ENCODE assay signal across 8 mouse cellular contexts in the genomic region with DNA sequence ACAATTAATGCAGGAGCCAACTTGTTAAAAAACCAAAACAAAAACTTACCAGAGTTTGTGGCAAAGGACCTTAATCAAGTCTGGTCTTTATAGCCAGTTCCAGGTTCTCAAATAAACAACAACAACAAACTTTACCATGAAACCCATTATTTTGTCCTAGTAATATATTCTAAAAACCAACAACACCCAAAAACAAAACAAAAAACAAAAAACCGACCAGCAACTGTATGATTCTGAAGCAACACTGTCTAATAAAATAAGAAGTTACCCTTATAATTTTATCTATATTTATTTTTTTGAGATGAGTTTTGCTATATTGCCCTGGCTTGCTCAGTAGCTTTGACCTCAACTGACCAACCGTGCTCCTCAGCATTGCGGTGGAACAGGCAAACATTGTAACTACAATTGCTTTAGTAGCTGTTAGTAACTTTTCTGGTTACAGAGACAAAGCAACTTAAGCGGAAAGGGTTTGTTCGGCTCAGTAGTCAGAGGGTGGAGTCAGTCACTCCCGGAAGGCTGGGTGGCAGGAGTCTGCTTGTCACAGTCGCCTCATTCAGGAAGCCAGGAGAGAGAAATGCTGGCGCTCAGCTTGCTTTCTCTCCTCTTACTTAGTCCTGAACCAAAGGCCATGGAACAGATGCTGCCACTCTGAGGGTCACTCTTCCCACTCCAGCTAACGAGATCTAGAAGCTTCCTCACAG. TPM values are rescaled to one million over a fixed set of nuclear protein-coding genes. Genes with fewer than 3 reads are reported as not detected.
DNase-seq lines count a peak whose midpoint lies in the region; ATAC-seq and TF ChIP-seq lines count a peak whose summit lies in the region.

No protein-coding gene starts in this region.

- peak; percentile 8 for DNase-seq in layer of hippocampus, adult 11-12 months (ENCODE audit: low spot score)
- no peak for DNase-seq in layer of hippocampus, adult 8-10 months (ENCODE audit: low spot score in 2 of 2)
- peak; percentile 42 for DNase-seq in heart, postnatal 0 days (ENCODE audit: low spot score)
- no peak for DNase-seq in lung, adult 2 months
- DNase-seq in splenic B cell, adult 2 months (ENCODE audit: low read depth, low spot score): peak; percentile 76
- no peak for DNase-seq in right cerebral cortex, postnatal 10 days (ENCODE audit: low spot score in 2 of 2)
- DNase-seq in right cerebral cortex, adult 18-20 months: no peak
- DNase-seq in left cerebral cortex, postnatal 25 days (ENCODE audit: low spot score in 2 of 2): no peak

- H3K4me3 ChIP-seq in heart, postnatal 0 days (ENCODE audit: low read depth, low read length): no peak overlapping the region
- H3K4me3 ChIP-seq in lung, adult 2 months (replicated peaks; ENCODE audit: extremely low read depth, low read depth, low read length): no peak overlapping the region

- no peak for TF ChIP-seq CTCF in heart, postnatal 0 days (IDR thresholded peaks at IDR 0.05; ENCODE audit: low read depth)
- no peak for TF ChIP-seq CTCF in lung, adult 2 months (IDR thresholded peaks at IDR 0.05; ENCODE audit: insufficient read depth, low read length)

- peak overlapping the region; percentile 54 for H3K27ac ChIP-seq in heart, postnatal 0 days (ENCODE audit: low read depth)

- 41% methylated on average over 9 of the region's 9 CpGs for WGBS in heart, postnatal 0 days
- WGBS in lung, adult 2 months: 24% methylated on average over 9 of the region's 9 CpGs

- peaks cover 29% of the 10 kb centered on the region for H3K4me1 ChIP-seq in heart, postnatal 0 days (ENCODE audit: control insufficient read depth, insufficient read depth)
- no peaks in the 10 kb centered on the region for H3K4me1 ChIP-seq in lung, adult 2 months (ENCODE audit: control insufficient read depth, insufficient read depth, low read length)

- no peak for ATAC-seq in heart, postnatal 0 days (ENCODE audit: insufficient read depth, low read depth)

- TF ChIP-seq POLR2A in lung, adult 2 months (IDR thresholded peaks at IDR 0.05; ENCODE audit: borderline replicate concordance, extremely low read depth, low read depth, low read length): peak; percentile 28; the same call in 1 of the 2 replicates

- no peak overlapping the region for H3K4me2 ChIP-seq in heart, postnatal 0 days (ENCODE audit: low read depth, low read length)

- H3K36me3 ChIP-seq in heart, postnatal 0 days (replicated peaks; ENCODE audit: control insufficient read depth, insufficient read depth, low read length): no peaks in the 10 kb centered on the region
- H3K36me3 ChIP-seq in splenic B cell, adult 2 months (ENCODE audit: control insufficient read depth, insufficient read depth, low read length, poor library complexity, severe bottlenecking): no peaks in the 10 kb centered on the region

- H3K27me3 ChIP-seq in heart, postnatal 0 days (ENCODE audit: control insufficient read depth, insufficient read depth, low read length): no peaks in the 10 kb centered on the region
- no peaks in the 10 kb centered on the region for H3K27me3 ChIP-seq in splenic B cell, adult 2 months (ENCODE audit: control insufficient read depth, insufficient read depth, low read length, poor library complexity, severe bottlenecking)

- TF ChIP-seq EP300 in heart, postnatal 0 days (IDR thresholded peaks at IDR 0.05; ENCODE audit: low read depth): no peak

- intact Hi-C loops in left cerebral cortex, postnatal 25 days (cut with DNase I): no loop called here

- no peak overlapping the region for H3K9ac ChIP-seq in heart, postnatal 0 days (replicated peaks; ENCODE audit: low read depth, low read length)

- no peaks in the 10 kb centered on the region for H3K9me3 ChIP-seq in heart, postnatal 0 days (replicated peaks; ENCODE audit: control insufficient read depth, low read length)

RNA-seq across cellular contexts. Expression of a gene that starts 1.4 kb away (rescaled TPM):
- 10 to 100 TPM; 11.4 to 13.4 (median 12.1) TPM for total RNA-seq in layer of hippocampus, adult 8-10 months (2022)
- total RNA-seq in heart, postnatal 0 days (2014; rRNA removed; ENCODE audit: low replicate concordance): 14.5 and 15.6 TPM in 2 replicates
- 13.3 and 14.5 TPM in 2 replicates for polyA plus RNA-seq in heart, postnatal 0 days (2015; fragmentation: Nextera tagmentation; extraction: Ambion mirVana)
- polyA plus RNA-seq in lung, adult 2 months (2012; rRNA removed): 22.4 and 23.0 TPM in 2 replicates
- total RNA-seq in left cerebral cortex, postnatal 25 days (2021): 1 to 10 TPM; 7.8 to 8.2 TPM

RNA-seq across cellular contexts. Expression of a gene that starts 33.8 kb away (rescaled TPM):
- 10 to 100 TPM in 1 of 4 experiments, 1 to 10 TPM in 3; 6.0 to 12.4 (median 8.1) TPM for total RNA-seq in layer of hippocampus, adult 8-10 months (2022)
- total RNA-seq in heart, postnatal 0 days (2014; rRNA removed; ENCODE audit: low replicate concordance): not detected in 2 replicates
- polyA plus RNA-seq in heart, postnatal 0 days (2015; fragmentation: Nextera tagmentation; extraction: Ambion mirVana): 1.2 and 1.6 TPM in 2 replicates
- polyA plus RNA-seq in lung, adult 2 months (2012; rRNA removed): 19.8 and 28.7 TPM in 2 replicates
- total RNA-seq in left cerebral cortex, postnatal 25 days (2021): 1 to 10 TPM; 2.2 to 3.5 TPM

Comparison
In these comparisons a context has a peak if more than half of its experiments do, and no peak if none do; other contexts are left out.
1. DNase-seq: peak in layer of hippocampus, adult 11-12 months (single experiment), heart, postnatal 0 days (single experiment) and splenic B cell, adult 2 months (single experiment); none in layer of hippocampus, adult 8-10 months (0 of 2), lung, adult 2 months (single experiment), right cerebral cortex, postnatal 10 days (0 of 2), right cerebral cortex, adult 18-20 months (single experiment) and left cerebral cortex, postnatal 25 days (0 of 2).